Mouse (Mus musculus) c-Kit-positive CD71-positive TER-119-positive erythroid progenitor cells, embryonic 14.5 days (primary cell): ENCODE results near the gene Neurod2.

ENCODE experiments used
- DNase-seq: peaks from one replicate; pipeline ENCODE4 v3.0.0-alpha.2; 2013; ENCODE audit warnings: low spot score

Neurod2 gene

GRCm38 (mm10) chr11:98313790-98314323 lies 15.6 kb downstream of the Neurod2 start:
- DNase-seq: peak; percentile 28

GRCm38 (mm10) chr11:98298484-98299205 lies 30.8 kb downstream of the Neurod2 start:
- no peak for DNase-seq

GRCm38 (mm10) chr11:98297778-98298177 lies 31.7 kb downstream of the Neurod2 start:
- no peak for DNase-seq

GRCm38 (mm10) chr11:98296916-98297315 lies 32.5 kb downstream of the Neurod2 start:
- DNase-seq: no peak

- no peak for DNase-seq
Observed at GRCm38 (mm10) chr11:98296277-98296676, 33.2 kb downstream of the Neurod2 start.

GRCm38 (mm10) chr11:98295013-98295585 lies 34.3 kb downstream of the Neurod2 start:
- DNase-seq: no peak

- no peak for DNase-seq
Observed at GRCm38 (mm10) chr11:98294188-98295012, 35.0 kb downstream of the Neurod2 start.

- no peak for DNase-seq
Observed at GRCm38 (mm10) chr11:98293070-98293469, 36.4 kb downstream of the Neurod2 start.

- DNase-seq: no peak
Observed at GRCm38 (mm10) chr11:98290906-98291305, 38.5 kb downstream of the Neurod2 start.

GRCm38 (mm10) chr11:98289873-98290272 lies 39.6 kb downstream of the Neurod2 start:
- no peak for DNase-seq

- DNase-seq: no peak
Observed at GRCm38 (mm10) chr11:98287961-98288360, 41.5 kb downstream of the Neurod2 start.

GRCm38 (mm10) chr11:98287531-98287930 lies 41.9 kb downstream of the Neurod2 start:
- no peak for DNase-seq

- DNase-seq: no peak
Observed at GRCm38 (mm10) chr11:98285368-98285767, 44.1 kb downstream of the Neurod2 start.

GRCm38 (mm10) chr11:98284230-98284629 lies 45.2 kb downstream of the Neurod2 start:
- no peak for DNase-seq

GRCm38 (mm10) chr11:98283740-98284139 lies 45.7 kb downstream of the Neurod2 start:
- DNase-seq: no peak
